Mouse (Mus musculus) adrenal gland, adult 8-10 months (tissue): ENCODE measurements around the gene Cyth1. TPM values are rescaled to one million over a fixed set of nuclear protein-coding genes. Genes with fewer than 3 reads are reported as not detected.

Experiments
- DNase-seq: peaks from one replicate; pipeline ENCODE4 v3.0.0; 2022
- total RNA-seq, 4 experiments: library from RNA; stranded (reverse); gene quantifications; 2 replicates each; pipeline ENCODE4 v1.2.4; 2022

Cyth1 gene
- total RNA-seq, 4 experiments from 2014 or later: 23.4 to 28.1 (median 24.4) TPM

DNA sequence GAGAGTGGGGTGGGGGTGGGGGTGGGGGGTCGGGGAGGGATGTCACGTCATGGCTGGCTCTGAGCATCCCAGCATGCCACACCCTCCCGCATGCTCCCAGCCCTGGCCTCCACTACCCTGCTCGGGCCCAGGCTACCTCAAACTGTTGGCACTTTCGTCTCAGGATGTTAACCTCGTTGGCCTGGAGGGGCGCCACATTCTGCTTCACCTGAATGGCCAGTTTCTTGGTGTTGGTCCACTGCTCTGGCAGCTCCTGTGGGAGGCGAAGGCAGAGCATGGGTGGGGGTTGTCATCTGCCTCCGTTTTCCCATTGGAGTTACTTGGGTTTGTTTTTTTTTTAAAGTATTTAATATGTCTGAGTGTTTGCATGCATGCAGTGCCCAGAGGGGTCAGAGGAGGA lies 147.3 kb downstream of the Cyth1 start:
- DNase-seq: no peak

GRCm38 (mm10) chr11:118096736-118097135 lies 151.7 kb downstream of the Cyth1 start:
- DNase-seq: no peak

GRCm38 (mm10) chr11:118095004-118095403 lies 153.4 kb downstream of the Cyth1 start:
- DNase-seq: no peak

DNA sequence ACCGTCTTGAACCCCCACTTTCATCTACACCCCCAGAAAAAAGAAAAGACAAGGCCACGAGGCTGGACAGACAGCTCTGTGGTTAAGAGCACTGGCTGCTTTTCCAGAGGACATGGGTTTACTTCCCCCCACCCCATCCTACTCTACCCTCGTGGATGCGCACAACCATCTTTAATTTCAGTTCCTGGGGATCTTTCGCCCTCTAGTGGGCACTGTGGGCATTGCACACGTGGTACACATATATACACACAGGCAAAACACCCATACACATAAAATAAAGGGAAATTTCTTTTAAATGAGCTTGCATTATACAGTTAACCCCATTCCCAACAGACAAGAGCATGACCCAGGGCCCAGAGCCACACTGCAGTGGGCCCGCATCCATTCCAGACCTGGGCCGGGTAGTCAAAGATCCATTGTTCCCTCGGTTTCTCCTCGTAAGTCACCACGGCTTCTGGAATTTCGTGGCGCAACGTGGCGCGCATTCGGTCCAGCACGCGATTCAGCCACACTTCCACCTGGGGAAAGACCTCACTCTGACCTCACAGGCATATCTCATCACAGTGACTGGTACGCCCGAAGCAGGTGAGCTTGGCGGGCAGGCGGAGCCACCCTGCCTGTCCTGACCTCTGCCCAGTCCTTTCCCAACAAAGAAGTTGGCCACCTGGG lies 157.3 kb downstream of the Cyth1 start:
- DNase-seq: no peak

DNA sequence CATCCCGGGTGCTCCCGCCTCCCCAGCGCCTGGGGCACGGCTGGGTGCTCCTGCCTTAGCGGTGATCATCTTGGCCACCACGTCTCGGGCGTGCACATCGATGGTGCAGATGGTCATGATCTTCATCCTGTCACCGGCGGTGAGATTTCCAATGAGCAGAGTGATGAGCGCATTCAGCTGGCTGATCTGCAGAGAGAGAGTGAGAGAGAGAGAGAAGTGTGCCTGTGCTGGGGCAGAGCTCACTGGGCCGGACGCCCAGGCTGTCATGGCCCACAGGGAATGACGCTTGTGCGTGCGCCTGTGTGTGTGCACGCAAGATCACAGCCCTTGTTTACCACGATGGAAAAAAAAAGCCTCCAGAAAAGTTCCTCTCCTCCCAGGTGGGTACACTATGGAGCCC lies 159.5 kb downstream of the Cyth1 start:
- no peak for DNase-seq

GRCm38 (mm10) chr11:118085961-118086360 lies 162.4 kb downstream of the Cyth1 start:
- no peak for DNase-seq

DNA sequence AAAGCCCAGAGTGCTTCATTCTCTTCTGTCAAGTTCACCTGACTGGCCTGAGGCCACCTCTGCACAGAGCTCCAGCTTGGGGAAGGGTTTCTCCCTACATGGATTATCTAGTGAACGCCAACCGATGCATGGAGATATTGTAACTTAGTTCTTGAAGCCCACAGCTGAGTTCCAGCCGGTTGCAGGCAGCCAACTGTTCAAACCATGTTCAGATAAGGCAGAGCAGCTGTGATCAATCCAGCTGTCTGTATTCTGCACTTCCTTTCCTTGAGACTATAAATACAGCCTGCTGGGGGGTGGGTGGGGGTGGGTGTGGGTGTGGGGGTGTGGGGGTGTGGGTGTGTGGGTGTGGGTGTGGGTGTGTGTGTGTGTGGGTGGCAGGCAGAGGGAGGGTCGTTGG lies 163.2 kb downstream of the Cyth1 start:
- DNase-seq: no peak

- no peak for DNase-seq
These were observed 164.1 kb downstream of the Cyth1 start for GRCm38 (mm10) chr11:118084266-118084665.

DNA sequence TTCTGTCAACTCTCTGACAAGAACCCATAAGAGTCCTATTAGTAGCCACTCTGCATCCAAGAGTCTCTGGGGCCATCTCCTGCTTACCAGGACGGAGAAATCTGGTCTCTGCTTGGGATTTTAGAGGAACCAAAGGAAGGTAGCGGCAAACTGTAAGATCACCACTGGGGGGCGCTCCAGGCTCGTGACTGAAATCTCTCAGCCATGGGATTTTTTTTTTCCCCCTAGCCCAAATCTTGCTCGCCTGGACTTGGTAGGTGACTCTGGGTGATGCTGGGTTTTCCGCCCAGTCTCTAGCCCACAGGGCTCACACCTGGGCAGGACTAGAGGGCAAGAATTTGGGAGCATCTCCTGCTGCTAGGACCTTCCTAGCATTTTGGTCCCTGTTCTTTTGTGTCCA lies 164.6 kb downstream of the Cyth1 start:
- DNase-seq: no peak

DNA sequence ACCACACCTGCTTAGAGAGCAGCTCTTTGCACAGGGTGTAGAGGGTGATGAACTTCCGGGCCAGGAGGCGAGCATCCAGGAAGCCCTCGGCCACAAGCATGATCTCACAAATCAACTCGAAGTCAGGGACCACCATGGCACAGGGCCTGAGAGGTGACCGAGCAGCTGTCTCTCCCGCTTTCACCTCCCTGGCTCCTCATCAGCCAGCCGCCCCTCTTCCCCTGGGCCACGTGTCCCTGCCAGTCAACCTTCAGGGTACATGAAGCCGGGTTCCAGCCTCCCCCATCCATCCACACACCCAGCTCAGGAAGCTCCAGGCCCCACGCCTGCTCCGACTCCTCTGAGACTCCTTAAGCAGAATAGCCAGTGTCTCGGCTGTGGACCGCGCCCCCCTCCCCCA lies 166.1 kb downstream of the Cyth1 start:
- DNase-seq: no peak

Other genes starting within 250 kb of the Cyth1 start
- under 1 TPM in 3 of 4 experiments, not detected in 1; 0.03 to 0.12 (median 0.03) TPM for gene Dnah17, start 118.0 kb downstream of the Cyth1 start, total RNA-seq
- 10 to 100 TPM; 21.0 to 36.9 (median 28.9) TPM for gene Usp36, start 41.7 kb upstream of the Cyth1 start, total RNA-seq
- gene Cep295nl, start 93.9 kb upstream of the Cyth1 start, total RNA-seq: 1 to 10 TPM in 2 of 4 experiments, under 1 TPM in 2; 0.41 to 2.9 (median 1.6) TPM
- 100 to 1,000 TPM in 3 of 4 experiments, 10 to 100 TPM in 1; 95.5 to 261 (median 186) TPM for gene Timp2, start 107.1 kb upstream of the Cyth1 start, total RNA-seq
- gene Lgals3bp, start 153.5 kb upstream of the Cyth1 start, total RNA-seq: 100 to 1,000 TPM in 2 of 4 experiments, 10 to 100 TPM in 2; 88.8 to 112 (median 98.8) TPM
- gene Cant1, start 170.5 kb upstream of the Cyth1 start, total RNA-seq: 10 to 100 TPM; 36.8 to 39.6 (median 37.9) TPM
- 10 to 100 TPM; 20.4 to 26.2 (median 24.3) TPM for gene C1qtnf1, start 179.6 kb upstream of the Cyth1 start, total RNA-seq
- gene Engase, start 228.2 kb upstream of the Cyth1 start, total RNA-seq: 10 to 100 TPM; 21.9 to 25.7 (median 24.0) TPM